Mouse (Mus musculus) left cerebral cortex, adult 8-10 months (tissue): ENCODE results near the gene Asprv1. TPM values are rescaled to one million over a fixed set of nuclear protein-coding genes. Genes with fewer than 3 reads are reported as not detected.

Experiments used
- DNase-seq, 2 experiments: peaks; one replicate each; pipeline ENCODE4 v3.0.0; 2022; ENCODE audit warnings: low spot score in 2 of 2
- total RNA-seq, 4 experiments: library from RNA; stranded (reverse); gene quantifications; 2 replicates each; pipeline ENCODE4 v1.2.4; 2022

Asprv1 gene
- total RNA-seq, 4 experiments from 2014 or later = 1.5 to 2.1 (median 2.0) TPM

GRCm38 (mm10) chr6:86665560-86666307 is 37.8 kb downstream of the Asprv1 start:
- DNase-seq = no peak

GRCm38 (mm10) chr6:86667061-86667460 is 39.1 kb downstream of the Asprv1 start:
- DNase-seq = no peak

- DNase-seq = peak in 1 of 2 experiments; percentile 19
Observed at GRCm38 (mm10) chr6:86668580-86669239, 40.7 kb downstream of the Asprv1 start, which contains the start of gene Mxd1. Mxd1 (minus strand) TSS chr6:86669161.

DNA sequence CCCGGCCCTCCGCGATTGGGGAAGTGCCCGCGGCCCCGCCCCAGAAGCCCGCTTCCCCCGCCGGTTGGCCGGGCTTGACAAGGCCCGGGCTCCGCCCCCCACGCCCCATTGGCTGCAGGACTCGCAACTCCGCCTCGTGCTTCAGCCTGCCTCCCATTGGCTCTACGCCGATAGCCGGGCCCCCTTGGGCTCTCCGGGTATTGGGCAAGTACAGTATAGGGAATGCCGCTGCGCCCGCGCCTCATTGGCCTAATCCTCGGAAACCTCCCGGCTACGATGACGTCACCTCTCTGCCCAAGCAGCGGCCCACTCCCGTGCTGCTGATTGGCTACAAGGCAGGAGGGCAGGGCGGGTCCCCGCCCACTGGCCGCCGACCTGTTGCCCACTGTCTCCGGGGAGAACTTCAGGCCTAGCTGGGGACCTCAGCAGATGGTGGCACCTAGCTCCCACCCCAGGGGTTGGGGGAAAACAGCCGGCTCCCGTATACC is 41.3 kb downstream of the Asprv1 start:
- peak; percentile 98 to 100 for DNase-seq

DNA sequence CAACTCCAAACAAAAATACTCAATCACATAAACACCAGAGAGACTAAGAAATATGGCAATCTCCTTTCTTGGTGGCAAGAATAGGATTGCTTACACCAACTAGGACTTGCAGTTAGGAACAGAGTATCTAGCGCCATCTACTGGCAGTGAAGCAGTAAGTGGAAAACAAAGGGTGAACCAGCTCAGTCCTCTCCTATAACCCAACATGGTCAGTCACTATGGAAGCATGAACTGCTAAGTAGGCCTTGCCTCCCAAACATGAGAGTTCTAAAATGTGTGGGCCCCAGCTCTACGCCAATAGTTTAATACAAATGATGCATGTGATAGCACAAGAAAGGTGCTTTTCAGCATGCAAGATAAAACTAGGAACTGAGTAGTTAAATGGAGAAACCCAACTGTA is 42.9 kb downstream of the Asprv1 start:
- peak in 1 of 2 experiments; percentile 34 for DNase-seq

DNA sequence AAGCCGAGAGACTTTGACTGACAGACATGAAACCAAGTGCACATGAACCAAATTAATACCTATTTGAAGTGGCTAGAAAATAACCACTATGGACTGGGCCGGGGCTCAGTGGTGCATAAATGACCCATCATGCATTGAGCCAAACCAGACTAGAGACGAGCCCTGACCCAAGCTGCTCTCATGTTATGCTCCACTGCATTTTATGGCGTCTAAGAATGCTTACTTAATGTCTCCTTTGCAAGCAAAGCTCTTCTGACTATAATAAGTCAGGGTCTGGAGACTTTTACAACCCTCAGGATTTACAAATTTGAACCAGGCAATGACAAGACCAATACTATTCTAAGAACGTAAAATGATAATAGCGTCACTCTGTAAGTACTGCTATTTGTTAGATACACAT is 50.4 kb downstream of the Asprv1 start:
- no peak for DNase-seq

Other genes with a start within 250 kb of the Asprv1 start
- gene Pcyox1, start 231.0 kb upstream of the Asprv1 start, total RNA-seq = 100 to 1,000 TPM; 115 to 118 (median 116) TPM
- gene Tia1, start 223.9 kb upstream of the Asprv1 start, total RNA-seq = 100 to 1,000 TPM in 2 of 4 experiments, 10 to 100 TPM in 2; 91.0 to 107 (median 99.9) TPM
- 1 to 10 TPM in 1 of 4 experiments, under 1 TPM in 1, not detected in 2; 0.84 to 3.2 TPM for gene Gm44790, start 201.5 kb upstream of the Asprv1 start, total RNA-seq
- gene C87436, start 189.8 kb upstream of the Asprv1 start, total RNA-seq = 10 to 100 TPM; 19.3 to 25.6 (median 22.3) TPM
- gene Pcbp1, start 101.8 kb upstream of the Asprv1 start, total RNA-seq = 100 to 1,000 TPM; 179 to 184 (median 180) TPM
- 10 to 100 TPM; 22.3 to 27.9 (median 24.0) TPM for gene Mxd1, start 41.0 kb downstream of the Asprv1 start, total RNA-seq
- gene Snrnp27, start 56.4 kb downstream of the Asprv1 start, total RNA-seq = 10 to 100 TPM; 48.0 to 60.8 (median 55.4) TPM
- gene Gmcl1, start 105.2 kb downstream of the Asprv1 start, total RNA-seq = 10 to 100 TPM; 30.3 to 34.8 (median 31.3) TPM
- gene Anxa4, start 165.4 kb downstream of the Asprv1 start, total RNA-seq = 10 to 100 TPM in 3 of 4 experiments, 1 to 10 TPM in 1; 7.6 to 10.2 (median 10.1) TPM
- 100 to 1,000 TPM; 363 to 417 (median 388) TPM for gene Aak1, start 221.4 kb downstream of the Asprv1 start, total RNA-seq